Mouse (Mus musculus) kidney, adult 11 months (tissue): ENCODE results near the gene Fam219b.

Experiments used
- DNase-seq: peaks from one replicate; pipeline ENCODE4 v3.0.0; 2022

Fam219b gene

GRCm38 (mm10) chr9:57566846-57567245, 29.5 kb downstream of the Fam219b start:
- peak; percentile 88 for DNase-seq

GRCm38 (mm10) chr9:57568500-57568899, 31.2 kb downstream of the Fam219b start:
- DNase-seq: peak; percentile 68

- DNase-seq: no peak
Measured at GRCm38 (mm10) chr9:57574397-57574796, 37.1 kb downstream of the Fam219b start.

- DNase-seq: no peak
Measured at GRCm38 (mm10) chr9:57575577-57575976, 38.2 kb downstream of the Fam219b start.

GRCm38 (mm10) chr9:57577144-57577849, 40.0 kb downstream of the Fam219b start:
- no peak for DNase-seq

- no peak for DNase-seq
Measured at GRCm38 (mm10) chr9:57584991-57585390, 47.7 kb downstream of the Fam219b start.

GRCm38 (mm10) chr9:57589224-57590126, 52.1 kb downstream of the Fam219b start, which contains the start of gene Ulk3:
Gene Ulk3 (plus strand): TSS chr9:57589452.
- peak; percentile 83 for DNase-seq

- no peak for DNase-seq
Measured at GRCm38 (mm10) chr9:57590726-57591125, 53.4 kb downstream of the Fam219b start.
